Mouse (Mus musculus) cortical plate, adult 2 months (tissue): ENCODE measurements around the gene Tmem62. TPM values are rescaled to one million over a fixed set of nuclear protein-coding genes. Genes with fewer than 3 reads are reported as not detected.

Experiments
- H3K27ac ChIP-seq: fragments of 200-500 bp; 2 replicates; pipeline ENCODE4 v1.5.1; 2012; ENCODE audit warnings: low read length, control low read depth, inconsistent platforms; ENCODE audit not compliant: insufficient read depth
- H3K4me1 ChIP-seq: fragments of 200-500 bp; 2 replicates; pipeline ENCODE4 v1.6.1; 2011; ENCODE audit warnings: low read length; ENCODE audit not compliant: control insufficient read depth, insufficient read depth
- H3K4me3 ChIP-seq: fragments of 200-500 bp; 2 replicates; pipeline ENCODE4 v1.5.1; 2011; ENCODE audit warnings: mild to moderate bottlenecking, low read length, control low read depth; ENCODE audit not compliant: insufficient read depth
- CTCF ChIP-seq: fragments of 200-500 bp; IDR thresholded peaks from 2 replicates; pipeline ENCODE4 v1.5.1; 2011; ENCODE audit warnings: mild to moderate bottlenecking, control low read depth, low read length; ENCODE audit not compliant: insufficient read depth; ENCODE audit errors: extremely low read depth
- POLR2A ChIP-seq: fragments of 200-500 bp; IDR thresholded peaks from 2 replicates; pipeline ENCODE4 v1.6.1; 2011; ENCODE audit warnings: mild to moderate bottlenecking, low read length, control low read depth; ENCODE audit not compliant: insufficient read depth; ENCODE audit errors: extremely low read depth
- polyA plus RNA-seq: library from polyadenylated mRNA; depleted of rRNA; stranded (reverse); fragments of >200 nt; gene quantifications from 2 replicates; pipeline ENCODE4 v1.2.3, GENCODE M21; 2012; rRNA removed

Tmem62 gene
- polyA plus RNA-seq, 1 experiment: 29.4 TPM

- no peak overlapping the region for H3K27ac ChIP-seq
- H3K4me1 ChIP-seq: no peaks in the 10 kb centered on the region
- TF ChIP-seq POLR2A: no peak
- no peak for TF ChIP-seq CTCF
- no peak overlapping the region for H3K4me3 ChIP-seq
These were observed 77.2 kb downstream of the Tmem62 start for GRCm38 (mm10) chr2:121054060-121054459.

- H3K4me1 ChIP-seq: no peaks in the 10 kb centered on the region
- no peak for TF ChIP-seq CTCF
- no peak for TF ChIP-seq POLR2A
- no peak overlapping the region for H3K4me3 ChIP-seq
- H3K27ac ChIP-seq: no peak overlapping the region
These were observed 79.1 kb downstream of the Tmem62 start for GRCm38 (mm10) chr2:121055915-121056314.

Other genes starting within 250 kb of the Tmem62 start
- 30.6 and 31.6 TPM in 2 replicates for gene Cdan1, start 126.9 kb upstream of the Tmem62 start, polyA plus RNA-seq
- gene Ttbk2, start 126.4 kb upstream of the Tmem62 start, polyA plus RNA-seq: 20.5 and 21.3 TPM in 2 replicates
- 16.2 and 16.5 TPM in 2 replicates for gene Ubr1, start 6.3 kb upstream of the Tmem62 start, polyA plus RNA-seq
- 77.8 and 79.9 TPM in 2 replicates for gene Ccndbp1, start 31.4 kb downstream of the Tmem62 start, polyA plus RNA-seq
- not detected in 2 replicates for gene Epb42, start 60.1 kb downstream of the Tmem62 start, polyA plus RNA-seq
- gene Tgm5, start 108.8 kb downstream of the Tmem62 start, polyA plus RNA-seq: 0.04 and 0.08 TPM in 2 replicates
- 0.58 and 0.62 TPM in 2 replicates for gene Tgm7, start 132.8 kb downstream of the Tmem62 start, polyA plus RNA-seq
- gene Adal, start 163.4 kb downstream of the Tmem62 start, polyA plus RNA-seq: 17.0 and 19.6 TPM in 2 replicates
- 4.8 and 6.3 TPM in 2 replicates for gene Lcmt2, start 163.6 kb downstream of the Tmem62 start, polyA plus RNA-seq
- gene Tubgcp4, start 193.6 kb downstream of the Tmem62 start, polyA plus RNA-seq: 31.3 and 34.5 TPM in 2 replicates
- gene Zscan29, start 194.1 kb downstream of the Tmem62 start, polyA plus RNA-seq: 3.5 TPM in 2 replicates